Mouse (Mus musculus): ENCODE measurements around the gene Casc1. TPM values are rescaled to one million over a fixed set of nuclear protein-coding genes. Genes with fewer than 3 reads are reported as not detected.
A peak's percentile ranks its signal among the peaks of the same experiment; 100 is the strongest.

Casc1 gene
- polyA plus RNA-seq, 1 experiment from 2014 or later, result 0.40 TPM

- WGBS, result 56% methylated on average over 27 of the region's 27 CpGs
- Histone ChIP-seq H3K4me2 (peak overlapping the region; percentile 51), H3K4me1 (replicated peaks; ENCODE audit: control insufficient read depth, insufficient read depth, low read length) (no peaks in the 10 kb centered on the region), H3K9me3 (ENCODE audit: control insufficient read depth, low read length) (no peaks in the 10 kb centered on the region), H3K27me3 (replicated peaks; ENCODE audit: control insufficient read depth, insufficient read depth, low read length) (no peaks in the 10 kb centered on the region), H3K36me3 (ENCODE audit: control insufficient read depth, insufficient read depth, low read length) (no peaks in the 10 kb centered on the region), H3K27ac (ENCODE audit: low read depth, low read length) (no peak overlapping the region), H3K4me3 (ENCODE audit: low read depth, low read length) (peak overlapping the region; percentile 20), H3K9ac (ENCODE audit: low read depth, low read length) (no peak overlapping the region)
- ATAC-seq (replicated peaks; ENCODE audit: low FRiP score) (no peak), DNase-seq (ENCODE audit: low spot score) (no peak)
These were observed 23.4 kb downstream of the Casc1 start for GRCm38 (mm10) chr6:145187093-145188088.

- WGBS, result 73% methylated on average over 1 of the region's 1 CpGs
- H3K4me3 ChIP-seq (ENCODE audit: low read depth, low read length), result no peak overlapping the region
- DNase-seq (ENCODE audit: low spot score) (no peak), ATAC-seq (replicated peaks; ENCODE audit: low FRiP score) (no peak)
- no peaks in the 10 kb centered on the region for H3K4me1 ChIP-seq (replicated peaks; ENCODE audit: control insufficient read depth, insufficient read depth, low read length)
- no peaks in the 10 kb centered on the region for H3K36me3 ChIP-seq (ENCODE audit: control insufficient read depth, insufficient read depth, low read length)
- H3K27ac ChIP-seq (ENCODE audit: low read depth, low read length), result no peak overlapping the region
- H3K27me3 ChIP-seq (replicated peaks; ENCODE audit: control insufficient read depth, insufficient read depth, low read length), result no peaks in the 10 kb centered on the region
- H3K4me2 ChIP-seq, result no peak overlapping the region
- H3K9ac ChIP-seq (ENCODE audit: low read depth, low read length), result no peak overlapping the region
- H3K9me3 ChIP-seq (ENCODE audit: control insufficient read depth, low read length), result no peaks in the 10 kb centered on the region
These were observed 24.7 kb downstream of the Casc1 start for GRCm38 (mm10) chr6:145186096-145186495.

- H3K4me1 ChIP-seq (replicated peaks; ENCODE audit: control insufficient read depth, insufficient read depth, low read length), result no peaks in the 10 kb centered on the region
- H3K4me2 ChIP-seq, result no peak overlapping the region
- ATAC-seq (replicated peaks; ENCODE audit: low FRiP score), result no peak
- H3K9ac ChIP-seq (ENCODE audit: low read depth, low read length), result no peak overlapping the region
- H3K9me3 ChIP-seq (ENCODE audit: control insufficient read depth, low read length), result no peaks in the 10 kb centered on the region
- H3K27ac ChIP-seq (ENCODE audit: low read depth, low read length), result no peak overlapping the region
- WGBS, result 56% methylated on average over 8 of the region's 8 CpGs
- no peaks in the 10 kb centered on the region for H3K27me3 ChIP-seq (replicated peaks; ENCODE audit: control insufficient read depth, insufficient read depth, low read length)
- DNase-seq (ENCODE audit: low spot score), result no peak
- H3K36me3 ChIP-seq (ENCODE audit: control insufficient read depth, insufficient read depth, low read length), result no peaks in the 10 kb centered on the region
- no peak overlapping the region for H3K4me3 ChIP-seq (ENCODE audit: low read depth, low read length)
These were observed 28.8 kb downstream of the Casc1 start for GRCm38 (mm10) chr6:145182044-145182443.

- Histone ChIP-seq H3K36me3 (ENCODE audit: control insufficient read depth, insufficient read depth, low read length) (no peaks in the 10 kb centered on the region), H3K27me3 (replicated peaks; ENCODE audit: control insufficient read depth, insufficient read depth, low read length) (no peaks in the 10 kb centered on the region), H3K4me2 (no peak overlapping the region), H3K9me3 (ENCODE audit: control insufficient read depth, low read length) (no peaks in the 10 kb centered on the region), H3K9ac (ENCODE audit: low read depth, low read length) (no peak overlapping the region), H3K27ac (ENCODE audit: low read depth, low read length) (no peak overlapping the region), H3K4me3 (ENCODE audit: low read depth, low read length) (no peak overlapping the region), H3K4me1 (replicated peaks; ENCODE audit: control insufficient read depth, insufficient read depth, low read length) (0 out of 2 replicates have a peak, but pooled peaks cover 2% of the 10 kb centered on the region)
- 30% methylated on average over 6 of the region's 6 CpGs for WGBS
- no peak for ATAC-seq (replicated peaks; ENCODE audit: low FRiP score)
- peak; percentile 50 for DNase-seq (ENCODE audit: low spot score)
These were observed 31.1 kb downstream of the Casc1 start for GRCm38 (mm10) chr6:145179665-145180064.

- Histone ChIP-seq H3K4me2 (no peak overlapping the region), H3K27ac (ENCODE audit: low read depth, low read length) (no peak overlapping the region), H3K4me1 (replicated peaks; ENCODE audit: control insufficient read depth, insufficient read depth, low read length) (peaks cover 7% of the 10 kb centered on the region), H3K36me3 (ENCODE audit: control insufficient read depth, insufficient read depth, low read length) (no peaks in the 10 kb centered on the region), H3K4me3 (ENCODE audit: low read depth, low read length) (no peak overlapping the region), H3K9ac (ENCODE audit: low read depth, low read length) (no peak overlapping the region), H3K27me3 (replicated peaks; ENCODE audit: control insufficient read depth, insufficient read depth, low read length) (no peaks in the 10 kb centered on the region), H3K9me3 (ENCODE audit: control insufficient read depth, low read length) (no peaks in the 10 kb centered on the region)
- 72% methylated on average over 10 of the region's 10 CpGs for WGBS
- DNase-seq (ENCODE audit: low spot score) (no peak), ATAC-seq (replicated peaks; ENCODE audit: low FRiP score) (no peak)
These were observed 34.3 kb downstream of the Casc1 start for GRCm38 (mm10) chr6:145176474-145176873.

DNA sequence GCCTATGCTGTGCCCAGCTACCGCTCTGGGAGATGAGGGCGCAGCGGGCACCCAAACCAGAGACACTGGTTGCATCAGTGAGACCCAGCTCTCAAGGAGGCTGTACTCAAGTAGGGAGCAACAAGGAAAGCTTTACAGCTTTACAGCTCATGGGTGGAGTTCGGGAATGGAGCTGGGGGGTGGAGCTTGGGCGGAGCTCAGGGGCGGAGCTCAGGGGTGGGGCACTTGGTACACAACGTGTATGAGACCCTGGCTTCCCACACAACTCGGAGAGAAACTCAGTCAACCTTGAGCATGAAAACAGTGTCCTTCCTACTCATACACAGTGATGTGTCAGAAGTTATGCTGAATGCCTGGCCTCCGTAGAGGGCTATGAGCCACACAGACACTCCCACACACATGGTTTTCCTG lies 35.2 kb downstream of the Casc1 start:
- 53% methylated on average over 9 of the region's 9 CpGs for WGBS
- H3K4me3 ChIP-seq (ENCODE audit: low read depth, low read length), result no peak overlapping the region
- H3K4me2 ChIP-seq, result no peak overlapping the region
- 0 out of 2 replicates have a peak, but pooled peaks have one; percentile 21 for ATAC-seq (replicated peaks; ENCODE audit: low FRiP score)
- no peaks in the 10 kb centered on the region for H3K9me3 ChIP-seq (ENCODE audit: control insufficient read depth, low read length)
- no peak overlapping the region for H3K9ac ChIP-seq (ENCODE audit: low read depth, low read length)
- H3K4me1 ChIP-seq (replicated peaks; ENCODE audit: control insufficient read depth, insufficient read depth, low read length), result peaks cover 7% of the 10 kb centered on the region
- H3K36me3 ChIP-seq (ENCODE audit: control insufficient read depth, insufficient read depth, low read length), result no peaks in the 10 kb centered on the region
- H3K27ac ChIP-seq (ENCODE audit: low read depth, low read length), result no peak overlapping the region
- DNase-seq (ENCODE audit: low spot score), result no peak
- H3K27me3 ChIP-seq (replicated peaks; ENCODE audit: control insufficient read depth, insufficient read depth, low read length), result no peaks in the 10 kb centered on the region

GRCm38 (mm10) chr6:145173781-145174191 lies 37.0 kb downstream of the Casc1 start:
- Histone ChIP-seq H3K4me3 (ENCODE audit: low read depth, low read length) (no peak overlapping the region), H3K27me3 (replicated peaks; ENCODE audit: control insufficient read depth, insufficient read depth, low read length) (no peaks in the 10 kb centered on the region), H3K9me3 (ENCODE audit: control insufficient read depth, low read length) (no peaks in the 10 kb centered on the region), H3K36me3 (ENCODE audit: control insufficient read depth, insufficient read depth, low read length) (no peaks in the 10 kb centered on the region), H3K4me2 (peak overlapping the region; percentile 15; the same call in 1 of the 2 replicates), H3K4me1 (replicated peaks; ENCODE audit: control insufficient read depth, insufficient read depth, low read length) (peaks cover 7% of the 10 kb centered on the region), H3K9ac (ENCODE audit: low read depth, low read length) (no peak overlapping the region), H3K27ac (ENCODE audit: low read depth, low read length) (no peak overlapping the region; the same call in 1 of the 2 replicates)
- DNase-seq (ENCODE audit: low spot score) (peak; percentile 41), ATAC-seq (replicated peaks; ENCODE audit: low FRiP score) (peak; percentile 38; the same call in 1 of the 2 replicates)
- WGBS, result 22% methylated on average over 11 of the region's 11 CpGs

DNA sequence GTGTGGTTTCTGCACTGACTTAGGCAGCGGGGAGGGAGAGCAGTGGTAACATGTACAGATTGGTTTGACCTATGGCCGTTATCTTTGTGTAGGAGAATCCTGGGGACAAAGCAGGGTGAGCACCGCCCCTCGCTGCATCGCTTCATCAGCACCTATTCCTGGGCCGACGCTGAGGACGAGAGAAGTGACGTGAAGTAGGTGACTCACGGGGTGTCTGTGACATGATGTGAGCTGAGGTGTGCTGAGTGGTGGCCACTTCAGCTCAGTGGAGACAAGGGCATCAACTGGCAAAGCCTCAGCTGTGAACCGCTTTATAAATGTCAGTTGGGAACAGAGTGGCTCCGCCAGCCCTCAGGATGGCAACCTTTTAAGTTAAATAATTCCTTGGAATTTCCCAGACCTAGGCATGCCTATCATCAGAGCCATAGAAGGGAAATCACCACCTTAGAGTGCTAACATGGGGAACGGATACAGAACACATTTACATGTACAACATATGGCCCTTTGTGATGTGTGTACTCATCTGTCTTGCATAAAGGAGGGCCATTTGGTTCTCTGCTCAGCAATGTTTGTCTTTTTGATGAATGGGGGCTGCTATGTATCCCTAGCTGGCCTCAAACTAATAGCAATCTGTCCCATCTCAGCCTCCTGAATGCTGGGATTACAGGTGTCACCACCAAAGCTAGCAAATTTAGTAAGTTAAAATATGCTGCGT lies 38.8 kb downstream of the Casc1 start:
- Histone ChIP-seq H3K4me3 (ENCODE audit: low read depth, low read length) (no peak overlapping the region), H3K27ac (ENCODE audit: low read depth, low read length) (no peak overlapping the region), H3K9ac (ENCODE audit: low read depth, low read length) (no peak overlapping the region), H3K27me3 (replicated peaks; ENCODE audit: control insufficient read depth, insufficient read depth, low read length) (no peaks in the 10 kb centered on the region), H3K36me3 (ENCODE audit: control insufficient read depth, insufficient read depth, low read length) (no peaks in the 10 kb centered on the region), H3K9me3 (ENCODE audit: control insufficient read depth, low read length) (no peaks in the 10 kb centered on the region), H3K4me2 (no peak overlapping the region), H3K4me1 (replicated peaks; ENCODE audit: control insufficient read depth, insufficient read depth, low read length) (peaks cover 7% of the 10 kb centered on the region)
- WGBS, result 76% methylated on average over 14 of the region's 14 CpGs
- no peak for ATAC-seq (replicated peaks; ENCODE audit: low FRiP score)
- no peak for DNase-seq (ENCODE audit: low spot score)

All from liver, embryonic 11.5 days (tissue).